Mouse (Mus musculus) midbrain, embryonic 16.5 days (tissue): ENCODE measurements around the gene Olfr205. TPM values are rescaled to one million over a fixed set of nuclear protein-coding genes. Genes with fewer than 3 reads are reported as not detected.
"Not testable (repeated sequence)": the region's sequence is repeated elsewhere in the genome, so short reads cannot be mapped to it uniquely, and the experiment has no call there.

Source experiments
- ATAC-seq: fragments of 200-750 bp; cut with Nextera tagmentation; 2 replicates; pipeline ENCODE4 v1.8.0; 2017; ENCODE audit warnings: moderate TSS enrichment
- H3K27ac ChIP-seq: fragments of 300-500 bp; sonication (generic); 2 replicates; pipeline ENCODE4 v1.5.1; 2014; ENCODE audit warnings: mild to moderate bottlenecking, low read length, mixed read lengths
- H3K27me3 ChIP-seq: fragments of 300-500 bp; sonication (generic); 2 replicates; pipeline ENCODE4 v1.6.1; 2014; ENCODE audit warnings: low read depth, low read length, mixed read lengths; ENCODE audit not compliant: control insufficient read depth, insufficient read depth
- H3K36me3 ChIP-seq: fragments of 300-500 bp; sonication (generic); 2 replicates; pipeline ENCODE4 v1.6.1; 2014; ENCODE audit warnings: mild to moderate bottlenecking, low read length, moderate library complexity, mixed read lengths; ENCODE audit not compliant: control insufficient read depth, insufficient read depth
- H3K4me1 ChIP-seq: fragments of 300-500 bp; sonication (generic); 2 replicates; pipeline ENCODE4 v1.6.1; 2014; ENCODE audit warnings: mild to moderate bottlenecking, low read length, mixed read lengths; ENCODE audit not compliant: control insufficient read depth, insufficient read depth
- H3K4me2 ChIP-seq: fragments of 300-500 bp; sonication (generic); 2 replicates; pipeline ENCODE4 v1.6.1; 2014; ENCODE audit warnings: mild to moderate bottlenecking, low read length, mixed read lengths
- H3K4me3 ChIP-seq: fragments of 300-500 bp; sonication (generic); 2 replicates; pipeline ENCODE4 v1.5.1; 2014; ENCODE audit warnings: low read depth, mild to moderate bottlenecking, low read length, moderate library complexity, mixed read lengths
- H3K9ac ChIP-seq: fragments of 300-500 bp; sonication (generic); 2 replicates; pipeline ENCODE4 v1.6.1; 2014; ENCODE audit warnings: low read depth, low read length, mixed read lengths
- H3K9me3 ChIP-seq: fragments of 300-500 bp; sonication (generic); replicated peaks from 2 replicates; pipeline ENCODE4 v1.6.1; 2014; ENCODE audit warnings: mild to moderate bottlenecking, low read length, mixed read lengths; ENCODE audit not compliant: control insufficient read depth, poor library complexity, severe bottlenecking
- WGBS: fragments of 180-500 bp; shearing (Covaris S2); extraction: QIAGEN DNeasy Blood & Tissue Kit; methylation state at CpG from one replicate; pipeline ENCODE4 v1.1.7; 2014; 5-methylcytosine and 5-hydroxymethylcytosine counted together
- polyA plus RNA-seq: library from polyadenylated mRNA; unstranded; fragments of >200 nt; fragmentation: Nextera tagmentation; extraction: Ambion mirVana; gene quantifications from 2 replicates; pipeline ENCODE4 v1.2.1, GENCODE M21; 2015

Olfr205 gene
- polyA plus RNA-seq, result not detected in 2 replicates

GRCm38 (mm10) chr16:59331038-59331437 is at the start of gene Olfr205:
TSS of gene Olfr205 (minus strand) at chr16:59331138.
- no peaks in the 10 kb centered on the region for H3K27me3 ChIP-seq
- no peak for ATAC-seq

GRCm38 (mm10) chr16:59363893-59364292 is 33.0 kb upstream of the Olfr205 start, which contains the start of gene Olfr209:
TSS of gene Olfr209 (minus strand) at chr16:59363993.
- H3K4me1 ChIP-seq, result no peaks in the 10 kb centered on the region
- H3K27ac ChIP-seq, result no peak within 1 kb of the TSS
- no peaks in the 10 kb centered on the region for H3K27me3 ChIP-seq
- no peak within 1 kb of the TSS for H3K4me3 ChIP-seq
- whole genome bisulfite sequencing, result 78% methylated on average over 2 of the region's 2 CpGs
- ATAC-seq, result no peak
- H3K36me3 ChIP-seq, result no peaks in the 10 kb centered on the region
- H3K9ac ChIP-seq, result no peak within 1 kb of the TSS
- H3K9me3 ChIP-seq, result no peaks in the 10 kb centered on the region
- H3K4me2 ChIP-seq, result no peak within 1 kb of the TSS

More at GRCm38 (mm10) chr16:59331038-59331437, at the start of gene Olfr205:
- Histone ChIP-seq H3K4me3 (no peak within 1 kb of the TSS), H3K27ac (no peak within 1 kb of the TSS), H3K36me3 (no peaks in the 10 kb centered on the region), H3K9me3 (no peaks in the 10 kb centered on the region), H3K4me1 (no peaks in the 10 kb centered on the region), H3K4me2 (no peak within 1 kb of the TSS), H3K9ac (no peak within 1 kb of the TSS)

- Histone ChIP-seq H3K9me3 (no peaks in the 10 kb centered on the region), H3K4me3 (no peak within 1 kb of the TSS), H3K4me2 (no peak within 1 kb of the TSS), H3K36me3 (no peaks in the 10 kb centered on the region), H3K4me1 (no peaks in the 10 kb centered on the region), H3K27ac (no peak within 1 kb of the TSS), H3K9ac (no peak within 1 kb of the TSS), H3K27me3 (no peaks in the 10 kb centered on the region)
- WGBS, result 84% methylated on average over 1 of the region's 1 CpGs
- no peak for ATAC-seq
Measured at GRCm38 (mm10) chr16:59349146-59349545, 18.2 kb upstream of the Olfr205 start, which contains the start of gene Olfr206. TSS of gene Olfr206 (minus strand) at chr16:59349246.

GRCm38 (mm10) chr16:59323262-59323661 is 7.7 kb downstream of the Olfr205 start:
- H3K9ac ChIP-seq, H3K27ac ChIP-seq, H3K4me2 ChIP-seq, H3K4me3 ChIP-seq, H3K9me3 ChIP-seq, ATAC-seq, H3K4me1 ChIP-seq, H3K27me3 ChIP-seq, H3K36me3 ChIP-seq: not testable (repeated sequence)
- 68% methylated on average over 1 of the region's 1 CpGs for WGBS

GRCm38 (mm10) chr16:59318148-59318547 is 12.8 kb downstream of the Olfr205 start, which contains the start of gene Olfr204:
TSS of gene Olfr204 (minus strand) at chr16:59318248.
- no peaks in the 10 kb centered on the region for H3K9me3 ChIP-seq
- H3K27ac ChIP-seq, result no peak within 1 kb of the TSS
- no peak within 1 kb of the TSS for H3K4me2 ChIP-seq
- H3K9ac ChIP-seq, result no peak within 1 kb of the TSS
- no peaks in the 10 kb centered on the region for H3K36me3 ChIP-seq
- H3K4me3 ChIP-seq, result no peak within 1 kb of the TSS
- no peaks in the 10 kb centered on the region for H3K4me1 ChIP-seq
- ATAC-seq, result no peak
- no peaks in the 10 kb centered on the region for H3K27me3 ChIP-seq

- no peaks in the 10 kb centered on the region for H3K36me3 ChIP-seq
- WGBS, result 88% methylated on average over 2 of the region's 2 CpGs
- ATAC-seq, result no peak
Measured at GRCm38 (mm10) chr16:59298581-59298980, 32.4 kb downstream of the Olfr205 start, which contains the start of gene Olfr203. TSS of gene Olfr203 (plus strand) at chr16:59298881.

GRCm38 (mm10) chr16:59287576-59287975 is 43.4 kb downstream of the Olfr205 start:
- not testable (repeated sequence) for H3K27ac ChIP-seq, H3K36me3 ChIP-seq, H3K4me2 ChIP-seq, H3K9ac ChIP-seq, ATAC-seq, H3K4me3 ChIP-seq, H3K27me3 ChIP-seq, H3K9me3 ChIP-seq, H3K4me1 ChIP-seq
- 83% methylated on average over 9 of the region's 9 CpGs for WGBS

More at GRCm38 (mm10) chr16:59298581-59298980, 32.4 kb downstream of the Olfr205 start, which contains the start of gene Olfr203:
- Histone ChIP-seq H3K9me3 (no peaks in the 10 kb centered on the region), H3K27me3 (no peaks in the 10 kb centered on the region), H3K9ac (no peak within 1 kb of the TSS), H3K4me2 (no peak within 1 kb of the TSS), H3K4me1 (no peaks in the 10 kb centered on the region), H3K27ac (no peak within 1 kb of the TSS), H3K4me3 (no peak within 1 kb of the TSS)

- Histone ChIP-seq H3K4me1 (no peaks in the 10 kb centered on the region), H3K4me3 (no peak within 1 kb of the TSS), H3K27me3 (no peaks in the 10 kb centered on the region), H3K27ac (no peak within 1 kb of the TSS), H3K4me2 (no peak within 1 kb of the TSS), H3K9ac (no peak within 1 kb of the TSS), H3K36me3 (no peaks in the 10 kb centered on the region), H3K9me3 (no peaks in the 10 kb centered on the region)
- ATAC-seq, result no peak
- WGBS, result 85% methylated on average over 1 of the region's 1 CpGs
Measured at GRCm38 (mm10) chr16:59286693-59287092, 44.2 kb downstream of the Olfr205 start, which contains the start of gene Olfr202. TSS of gene Olfr202 (minus strand) at chr16:59286793.

GRCm38 (mm10) chr16:59283476-59283875 is 47.5 kb downstream of the Olfr205 start:
- H3K27ac ChIP-seq, result no peak overlapping the region
- WGBS, result 79% methylated on average over 1 of the region's 1 CpGs
- H3K9me3 ChIP-seq, result no peaks in the 10 kb centered on the region
- no peak overlapping the region for H3K4me3 ChIP-seq
- H3K36me3 ChIP-seq, result no peaks in the 10 kb centered on the region
- H3K4me2 ChIP-seq, result no peak overlapping the region
- ATAC-seq, result no peak
- H3K27me3 ChIP-seq, result no peaks in the 10 kb centered on the region
- no peaks in the 10 kb centered on the region for H3K4me1 ChIP-seq
- H3K9ac ChIP-seq, result no peak overlapping the region
